26 mouse cellular contexts compared by ENCODE assay signal in genomic region chr5:18434245-18434644, GRCm38 (mm10).
"Had no signal": no experiment of that assay in that cellular context is flagged by ENCODE, and none has a peak within 500 bp of the region (broad histone marks: within the 10 kb centered on the region; RNA-seq: fewer than 3 reads in every experiment).

No protein-coding gene starts in this region.

- H3K4me3 ChIP-seq: gastrocnemius, adult 2 months; heart, embryonic 10.5 days; heart, embryonic 12.5 days; hindbrain, embryonic 10.5 days; hindbrain, embryonic 12.5 days; layer of hippocampus, adult 2 months; left cerebral cortex, adult 2 months; limb, embryonic 10.5 days; limb, embryonic 12.5 days; liver, embryonic 13.5 days; liver, embryonic 15.5 days had no signal

- DNase-seq: gastrocnemius, adult 2 months; gastrocnemius, postnatal 10 days; gastrocnemius, postnatal 25 days; heart, adult 18-20 months; heart, postnatal 10 days; heart, postnatal 4 days; kidney, adult 18-20 months; kidney, postnatal 14 days; kidney, postnatal 36 days; liver; liver, embryonic 13.5 days had no signal

- H3K36me3 ChIP-seq: heart, embryonic 10.5 days; heart, embryonic 12.5 days; hindbrain, embryonic 10.5 days; hindbrain, embryonic 12.5 days; limb, embryonic 10.5 days; limb, embryonic 12.5 days; liver, embryonic 13.5 days; liver, embryonic 15.5 days had no signal

- H3K4me2 ChIP-seq: heart, embryonic 12.5 days; hindbrain, embryonic 12.5 days; hindbrain, embryonic 14.5 days; limb, embryonic 12.5 days; liver, embryonic 11.5 days; liver, embryonic 13.5 days; liver, embryonic 15.5 days had no signal

- H3K9ac ChIP-seq: heart, embryonic 12.5 days; hindbrain, embryonic 12.5 days; hindbrain, embryonic 14.5 days; limb, embryonic 12.5 days; liver, embryonic 13.5 days; liver, embryonic 15.5 days had no signal

- H3K4me1 ChIP-seq: heart, embryonic 10.5 days; heart, embryonic 12.5 days; hindbrain, embryonic 10.5 days; hindbrain, embryonic 12.5 days; limb, embryonic 10.5 days; limb, embryonic 12.5 days; liver, embryonic 13.5 days; liver, embryonic 15.5 days had no signal

- H3K9me3 ChIP-seq: heart, embryonic 10.5 days; heart, embryonic 12.5 days; hindbrain, embryonic 10.5 days; hindbrain, embryonic 12.5 days; limb, embryonic 10.5 days; limb, embryonic 12.5 days; liver, embryonic 13.5 days; liver, embryonic 15.5 days had no signal

- H3K27me3 ChIP-seq: heart, embryonic 12.5 days; hindbrain, embryonic 12.5 days; limb, embryonic 12.5 days; liver, embryonic 13.5 days; liver, embryonic 15.5 days had no signal

- H3K27ac ChIP-seq: gastrocnemius, adult 2 months; heart, embryonic 10.5 days; hindbrain, embryonic 10.5 days; hindbrain, embryonic 12.5 days; hindbrain, embryonic 14.5 days; layer of hippocampus, adult 2 months; left cerebral cortex, adult 2 months; limb, embryonic 10.5 days; limb, embryonic 12.5 days; liver, embryonic 13.5 days; liver, embryonic 15.5 days had no signal

- ATAC-seq: forebrain, embryonic 16.5 days; hindbrain, embryonic 16.5 days; inflammation-experienced regulatory T-cells, adult 6 months; intestine, embryonic 16.5 days had no signal
